Mouse (Mus musculus) cortical plate, adult 2 months (tissue): Measurements from ENCODE around the gene Ralgps2.

Experiments used
- CTCF ChIP-seq: fragments of 200-500 bp; IDR thresholded peaks from 2 replicates; pipeline ENCODE4 v1.5.1; 2011; ENCODE audit warnings: mild to moderate bottlenecking, control low read depth, low read length; ENCODE audit not compliant: insufficient read depth; ENCODE audit errors: extremely low read depth
- POLR2A ChIP-seq: fragments of 200-500 bp; IDR thresholded peaks from 2 replicates; pipeline ENCODE4 v1.6.1; 2011; ENCODE audit warnings: mild to moderate bottlenecking, low read length, control low read depth; ENCODE audit not compliant: insufficient read depth; ENCODE audit errors: extremely low read depth

DNA sequence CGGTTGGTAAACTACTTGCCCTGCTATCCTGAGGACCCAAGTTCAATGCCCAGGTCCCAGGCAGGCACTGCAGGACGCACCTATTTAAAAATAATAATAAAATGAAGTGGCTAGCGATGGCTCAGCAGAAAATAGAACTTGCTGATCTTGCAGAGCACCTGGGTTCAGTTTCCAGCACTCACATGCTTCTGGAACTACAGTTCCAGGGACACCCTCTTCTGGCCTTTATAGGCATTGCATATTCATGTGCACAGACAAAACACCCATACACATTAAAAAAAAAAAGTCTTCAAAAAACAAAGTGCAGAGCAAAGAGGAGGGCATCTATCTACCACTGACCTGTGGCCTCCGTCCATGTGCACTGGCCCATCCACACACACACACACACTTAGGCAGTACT, 47.9 kb downstream of the Ralgps2 start:
- no peak for TF ChIP-seq POLR2A
- no peak for TF ChIP-seq CTCF
